Mouse (Mus musculus) CH12.LX (cell line): ENCODE measurements around the gene Zfp84.

ENCODE experiments used
- CHD1 ChIP-seq: IDR thresholded peaks from 2 replicates; pipeline ENCODE4 v1.6.1; 2012; ENCODE audit warnings: low read depth, low read length, improper control_type of control experiment, inconsistent platforms
- CHD2 ChIP-seq: IDR thresholded peaks from 2 replicates; pipeline ENCODE4 v1.6.1; 2011; ENCODE audit warnings: low read length, improper control_type of control experiment
- CTCF ChIP-seq, 2 experiments: IDR thresholded peaks in 1 of 2; conservative IDR thresholded peaks in 1 of 2; 2 replicates each; pipeline ENCODE4 v1.5.1; 2011 to 2012; ENCODE audit warnings: low read depth in 2 of 2, low read length in 2 of 2, improper control_type of control experiment in 1 of 2, inconsistent platforms in 1 of 2, mild to moderate bottlenecking in 1 of 2, moderate library complexity in 1 of 2
- MAX ChIP-seq: IDR thresholded peaks from 2 replicates; pipeline ENCODE4 v1.6.1; 2011; ENCODE audit warnings: low read length, improper control_type of control experiment
- PAX5 ChIP-seq: IDR thresholded peaks from 2 replicates; pipeline ENCODE4 v1.6.1; 2012; ENCODE audit warnings: low read length, inconsistent platforms, mixed read lengths
- POLR2A ChIP-seq: IDR thresholded peaks from 2 replicates; pipeline ENCODE4 v1.6.1; 2011; ENCODE audit warnings: low read depth, mild to moderate bottlenecking, improper control_type of control experiment, low read length
- POLR2AphosphoS2 ChIP-seq: IDR thresholded peaks from 2 replicates; pipeline ENCODE4 v1.6.1; 2011; ENCODE audit warnings: low read depth, low read length, improper control_type of control experiment
- RCOR1 ChIP-seq: conservative IDR thresholded peaks from 2 replicates; pipeline ENCODE4 v1.6.1; 2012; ENCODE audit warnings: low read depth, mild to moderate bottlenecking, inconsistent platforms, low read length, improper control_type of control experiment
- SIN3A ChIP-seq: IDR thresholded peaks from 2 replicates; pipeline ENCODE4 v1.6.1; 2012; ENCODE audit warnings: low read length, improper control_type of control experiment, inconsistent platforms
- TCF12 ChIP-seq: IDR thresholded peaks from 2 replicates; pipeline ENCODE4 v1.6.1; 2014; ENCODE audit warnings: low read depth, mild to moderate bottlenecking, inconsistent platforms, low read length, improper control_type of control experiment
- ZKSCAN1 ChIP-seq: IDR thresholded peaks from 2 replicates; pipeline ENCODE4 v1.6.1; 2012; ENCODE audit warnings: low read depth, inconsistent platforms, low read length, improper control_type of control experiment, borderline replicate concordance

DNA sequence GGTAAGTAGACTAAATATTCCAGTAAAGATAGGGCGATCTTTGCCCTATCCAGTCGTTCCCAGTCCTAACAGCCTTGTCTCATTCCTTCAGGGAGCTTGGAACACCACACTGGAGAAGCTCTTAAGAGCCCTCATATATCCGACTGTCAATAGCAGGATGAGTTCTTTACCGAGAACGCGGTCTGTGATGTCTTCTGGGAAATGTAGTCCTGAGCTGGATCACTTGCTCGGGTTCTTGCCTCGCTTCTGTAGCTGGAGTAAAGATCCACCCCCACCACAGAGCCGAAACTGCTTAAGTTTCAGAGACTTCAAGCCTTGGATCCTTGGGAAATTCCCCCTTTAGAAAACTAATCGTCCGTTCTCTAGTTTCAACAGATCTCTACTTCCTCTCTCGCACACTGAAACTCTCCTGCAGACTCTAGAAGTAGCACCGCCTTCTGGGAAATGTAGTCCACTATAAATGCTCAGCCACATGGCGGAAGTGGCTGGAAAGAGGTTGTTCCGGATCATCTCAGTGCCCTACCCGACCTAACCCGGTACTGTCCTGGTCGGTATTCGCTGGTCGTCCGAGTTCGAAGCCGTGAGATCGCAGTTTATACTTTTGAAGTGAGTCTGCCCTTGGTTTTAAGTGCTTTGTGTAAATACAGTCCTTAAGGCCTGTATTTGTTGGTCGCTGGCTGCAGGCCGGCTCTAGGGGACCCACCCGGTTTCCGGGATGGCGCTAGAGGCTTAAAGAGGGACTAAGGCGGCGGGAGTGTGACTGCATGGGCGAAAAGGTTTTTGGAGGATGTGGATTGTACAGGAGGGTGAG lies at the start of gene Zfp84:
- TF ChIP-seq SIN3A, result peak; percentile 94
- peak; percentile 73 for TF ChIP-seq MAX
- peak; percentile 75 for TF ChIP-seq TCF12
- TF ChIP-seq CTCF (conservative IDR thresholded peaks at IDR 0.05 in 1 of 2, IDR thresholded peaks at IDR 0.05 in 1 of 2; ENCODE audit: low read depth in 2 of 2, low read length in 2 of 2), result peak in 1 of 2 experiments; percentile 30; a peak in 2 of 4 replicates
- TF ChIP-seq CHD2, result peak; percentile 85
- TF ChIP-seq POLR2A, result peak; percentile 84
- peak; percentile 83; the same call in 1 of the 2 replicates for TF ChIP-seq POLR2AphosphoS2
- no peak for TF ChIP-seq ZKSCAN1
- TF ChIP-seq PAX5, result no peak
- TF ChIP-seq CHD1, result peak; percentile 48; the same call in 1 of the 2 replicates
- 0 out of 2 replicates have a peak, but pooled peaks have one; percentile 15 for TF ChIP-seq RCOR1
